Mouse (Mus musculus) stomach, embryonic 15.5 days (tissue): ENCODE measurements around the gene Flad1. TPM values are rescaled to one million over a fixed set of nuclear protein-coding genes. Genes with fewer than 3 reads are reported as not detected.
"Not testable (repeated sequence)": the region's sequence is repeated elsewhere in the genome, so short reads cannot be mapped to it uniquely, and the experiment has no call there.

Experiments
- ATAC-seq: fragments of 200-750 bp; cut with Nextera tagmentation; 2 replicates; pipeline ENCODE4 v1.8.0; 2017; ENCODE audit warnings: low read depth, moderate number of reproducible peaks, moderate TSS enrichment; ENCODE audit not compliant: insufficient read depth, low FRiP score
- H3K27ac ChIP-seq: fragments of 300-500 bp; sonication (generic); 2 replicates; pipeline ENCODE4 v1.5.1; 2015; ENCODE audit warnings: mild to moderate bottlenecking, inconsistent platforms
- H3K27me3 ChIP-seq: fragments of 300-500 bp; sonication (generic); replicated peaks from 2 replicates; pipeline ENCODE4 v1.6.1; 2015; ENCODE audit warnings: inconsistent platforms
- H3K36me3 ChIP-seq: fragments of 300-500 bp; sonication (generic); 2 replicates; pipeline ENCODE4 v1.6.1; 2015; ENCODE audit warnings: inconsistent platforms
- H3K4me1 ChIP-seq: fragments of 300-500 bp; sonication (generic); 2 replicates; pipeline ENCODE4 v1.6.1; 2015; ENCODE audit warnings: inconsistent platforms
- H3K4me2 ChIP-seq: fragments of 300-500 bp; sonication (generic); 2 replicates; pipeline ENCODE4 v1.6.1; 2015; ENCODE audit warnings: mild to moderate bottlenecking, inconsistent platforms
- H3K4me3 ChIP-seq: fragments of 300-500 bp; sonication (generic); replicated peaks from 2 replicates; pipeline ENCODE4 v1.5.1; 2015; ENCODE audit warnings: inconsistent platforms
- H3K9ac ChIP-seq: fragments of 300-500 bp; sonication (generic); 2 replicates; pipeline ENCODE4 v1.6.1; 2015; ENCODE audit warnings: inconsistent platforms
- H3K9me3 ChIP-seq: fragments of 300-500 bp; sonication (generic); 2 replicates; pipeline ENCODE4 v1.6.1; 2016; ENCODE audit warnings: inconsistent platforms
- WGBS: fragments of 180-500 bp; shearing (Covaris S2); methylation state at CpG from one replicate; pipeline ENCODE4 v1.1.7; 2015; 5-methylcytosine and 5-hydroxymethylcytosine counted together
- polyA plus RNA-seq: library from polyadenylated mRNA; unstranded; fragments of >200 nt; fragmentation: Nextera tagmentation; extraction: Ambion mirVana; gene quantifications from 2 replicates; pipeline ENCODE4 v1.2.1, GENCODE M21; 2015

Flad1 gene
- polyA plus RNA-seq, 1 experiment from 2014 or later: 23.6 TPM

DNA sequence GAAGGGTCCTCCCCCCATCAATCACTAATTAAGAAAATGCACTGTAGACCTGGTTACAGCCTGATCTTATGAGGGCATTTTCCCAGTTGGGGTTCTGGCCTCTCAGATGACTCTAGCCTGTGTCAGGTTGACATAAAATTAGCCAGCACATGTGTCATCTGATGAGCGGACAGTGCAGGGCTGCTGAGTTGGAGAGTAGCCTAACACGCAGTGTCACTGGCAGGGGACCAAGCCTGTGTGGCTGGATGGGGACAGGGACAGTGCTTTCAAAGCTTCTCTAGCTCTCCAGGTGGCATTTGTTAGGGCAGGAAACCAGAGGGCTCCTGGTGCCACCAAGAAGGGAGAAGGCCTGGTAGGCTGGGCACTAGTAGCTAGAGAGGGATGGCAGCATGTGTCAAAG lies 29.0 kb upstream of the Flad1 start:
- Histone ChIP-seq H3K4me2 (no peak overlapping the region), H3K27ac (no peak overlapping the region), H3K9me3 (no peaks in the 10 kb centered on the region), H3K9ac (no peak overlapping the region), H3K4me1 (peaks cover 10% of the 10 kb centered on the region; the same call in 1 of the 2 replicates), H3K27me3 (no peaks in the 10 kb centered on the region), H3K4me3 (no peak overlapping the region), H3K36me3 (no peaks in the 10 kb centered on the region)
- 89% methylated on average over 2 of the region's 2 CpGs for WGBS
- ATAC-seq: no peak

DNA sequence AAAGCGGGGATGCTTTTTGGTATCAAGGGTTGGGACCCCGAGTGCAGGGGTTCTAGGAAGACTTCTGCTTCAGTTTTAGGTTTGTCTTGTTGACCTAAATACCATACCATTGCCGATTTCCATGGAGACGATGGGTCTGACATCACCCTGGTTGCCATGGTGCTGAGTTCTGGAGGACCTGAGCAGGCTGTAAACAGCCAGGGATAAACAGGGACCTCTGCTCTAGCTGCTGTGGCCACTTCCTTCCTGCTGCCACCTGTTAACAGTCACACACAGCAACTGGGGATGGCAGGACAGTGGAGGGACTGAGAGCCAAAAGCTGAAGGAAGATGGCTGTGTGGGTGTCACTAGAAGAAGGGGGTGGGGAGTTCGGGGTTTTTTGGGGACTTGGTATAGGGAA lies 25.6 kb upstream of the Flad1 start:
- H3K4me2 ChIP-seq: peak overlapping the region; percentile 69
- no peaks in the 10 kb centered on the region for H3K9me3 ChIP-seq
- peak overlapping the region; percentile 40 for H3K9ac ChIP-seq
- peaks cover 12% of the 10 kb centered on the region; the same call in 1 of the 2 replicates for H3K4me1 ChIP-seq
- no peaks in the 10 kb centered on the region for H3K27me3 ChIP-seq
- ATAC-seq: no peak
- H3K4me3 ChIP-seq: peak overlapping the region; percentile 52
- peaks cover 20% of the 10 kb centered on the region for H3K36me3 ChIP-seq
- 23% methylated on average over 5 of the region's 5 CpGs for WGBS
- peak overlapping the region; percentile 70 for H3K27ac ChIP-seq

DNA sequence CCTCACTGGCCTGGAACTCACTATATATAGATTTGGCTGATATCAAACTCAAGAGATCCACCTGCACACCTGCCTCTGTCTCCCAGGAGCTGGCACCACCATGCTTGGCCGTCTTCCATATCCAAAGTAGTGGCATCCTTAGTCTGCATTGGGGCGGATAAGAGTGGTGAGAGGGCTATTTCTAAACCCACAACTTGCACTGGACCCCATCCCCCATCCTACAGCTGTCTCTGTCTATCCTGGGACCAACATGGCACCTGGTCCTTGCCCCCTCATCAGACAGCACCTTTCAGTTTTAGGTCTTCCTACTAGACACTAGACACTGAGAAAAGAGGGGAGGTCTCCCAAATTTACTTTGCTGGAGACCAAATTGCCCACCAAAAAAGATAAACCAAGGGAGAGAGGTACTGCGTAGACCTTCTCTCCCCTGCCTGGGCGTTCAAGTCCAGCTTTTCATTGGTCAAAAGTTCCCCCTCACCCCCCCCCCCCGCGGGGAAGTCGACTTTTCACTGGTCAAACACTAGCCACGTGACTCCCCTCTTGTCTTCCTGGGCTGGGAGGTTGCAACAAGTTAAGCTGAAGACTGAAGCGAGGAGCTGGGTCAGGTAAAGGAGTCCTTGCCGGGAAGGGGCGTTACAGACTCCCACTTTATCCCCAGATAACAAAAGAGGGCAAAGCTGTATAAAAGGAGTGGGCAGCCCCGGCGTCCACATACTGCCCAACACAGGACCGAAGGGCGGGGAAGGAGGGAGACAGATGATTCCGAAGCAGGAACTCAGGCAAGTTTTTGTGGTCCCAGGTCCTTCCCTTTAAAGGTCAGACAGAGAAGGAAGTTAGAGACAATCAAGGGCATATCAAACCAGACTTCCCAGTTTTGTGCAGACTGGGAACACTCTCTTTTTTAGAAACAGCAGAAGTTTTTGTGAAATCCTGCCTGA lies 24.8 kb upstream of the Flad1 start, which contains the start of gene Pbxip1:
Pbxip1 (plus strand) TSS at position 531 of the 938 bp plus-strand sequence.
- 5% methylated on average over 16 of the region's 16 CpGs for WGBS
- ATAC-seq: peak; percentile 81
- Histone ChIP-seq H3K27ac (peak within 1 kb of the TSS; percentile 70), H3K9me3 (no peaks in the 10 kb centered on the region), H3K4me1 (peaks cover 18% of the 10 kb centered on the region), H3K27me3 (no peaks in the 10 kb centered on the region), H3K4me2 (peak within 1 kb of the TSS; percentile 69), H3K9ac (peak within 1 kb of the TSS; percentile 40), H3K36me3 (peaks cover 22% of the 10 kb centered on the region), H3K4me3 (peak within 1 kb of the TSS; percentile 52)

DNA sequence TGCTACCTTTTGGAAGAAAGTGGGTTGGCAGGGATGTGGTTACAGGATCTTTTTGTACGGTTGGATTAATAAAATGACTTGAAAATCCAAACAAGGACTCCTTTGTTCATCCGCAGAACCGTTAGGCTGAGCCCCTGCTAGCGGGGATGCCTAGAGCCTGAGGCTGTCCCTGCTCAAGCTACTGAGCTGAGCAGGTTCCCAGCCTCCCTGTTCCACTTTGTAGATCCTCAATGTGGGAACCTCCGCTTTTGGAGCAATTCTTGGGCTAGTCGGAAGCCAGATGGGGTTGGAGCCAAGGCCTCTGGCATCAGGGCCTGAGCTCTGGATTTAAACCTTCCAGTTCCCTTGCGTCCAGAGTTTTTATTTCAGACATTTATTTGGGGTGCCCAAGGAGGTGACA lies 23.4 kb upstream of the Flad1 start:
- WGBS: 63% methylated on average over 7 of the region's 7 CpGs
- H3K9me3 ChIP-seq: no peaks in the 10 kb centered on the region

DNA sequence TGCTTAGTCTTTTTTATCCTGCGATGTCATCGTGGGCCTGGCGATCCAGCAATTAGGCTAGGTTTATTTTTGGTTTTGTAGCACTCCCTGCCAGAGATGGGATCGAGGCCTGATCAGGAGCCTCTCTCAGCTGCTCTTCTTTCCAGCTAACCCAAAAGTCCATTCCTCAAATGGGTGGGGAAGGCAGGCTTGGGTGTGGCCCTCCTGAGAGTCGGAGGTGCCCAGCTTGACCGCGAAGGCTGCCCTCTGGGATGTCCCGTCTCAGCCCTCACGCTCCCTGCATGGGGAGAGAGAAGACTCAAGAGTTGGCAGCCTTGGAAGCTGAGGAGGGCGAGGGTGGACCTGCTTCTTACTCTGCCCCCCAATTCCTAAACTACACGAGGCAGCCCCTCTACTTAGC lies 22.9 kb upstream of the Flad1 start:
- no peak overlapping the region for H3K9ac ChIP-seq
- H3K36me3 ChIP-seq: peaks cover 22% of the 10 kb centered on the region
- 78% methylated on average over 11 of the region's 11 CpGs for WGBS
- no peak overlapping the region; the same call in 1 of the 2 replicates for H3K27ac ChIP-seq
- H3K9me3 ChIP-seq: no peaks in the 10 kb centered on the region
- H3K4me1 ChIP-seq: peaks cover 23% of the 10 kb centered on the region
- ATAC-seq: no peak
- no peaks in the 10 kb centered on the region for H3K27me3 ChIP-seq
- H3K4me2 ChIP-seq: no peak overlapping the region
- H3K4me3 ChIP-seq: no peak overlapping the region

More for the DNA sequence above, 23.4 kb upstream of the Flad1 start:
- Histone ChIP-seq H3K4me3 (no peak overlapping the region), H3K4me1 (peaks cover 23% of the 10 kb centered on the region), H3K27me3 (no peaks in the 10 kb centered on the region), H3K9ac (no peak overlapping the region), H3K36me3 (peaks cover 22% of the 10 kb centered on the region), H3K27ac (no peak overlapping the region; the same call in 1 of the 2 replicates), H3K4me2 (no peak overlapping the region)
- no peak for ATAC-seq

DNA sequence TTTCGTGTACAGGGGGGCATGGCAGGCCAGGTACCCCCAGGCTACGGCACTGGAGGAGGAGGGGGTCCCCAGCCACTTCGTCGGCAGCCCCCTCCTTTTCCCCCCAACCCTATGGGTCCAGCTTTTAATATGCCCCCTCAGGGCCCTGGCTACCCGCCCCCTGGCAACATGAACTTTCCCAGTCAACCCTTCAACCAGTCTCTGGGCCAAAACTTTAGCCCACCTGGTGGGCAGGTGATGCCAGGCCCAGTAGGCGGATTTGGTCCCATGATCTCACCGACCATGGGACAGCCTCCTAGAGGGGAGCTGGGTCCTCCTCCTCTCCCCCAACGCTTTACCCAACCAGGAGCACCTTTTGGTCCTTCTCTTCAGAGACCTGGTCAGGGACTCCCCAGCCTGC lies 20.9 kb upstream of the Flad1 start:
- Histone ChIP-seq H3K9me3 (no peaks in the 10 kb centered on the region), H3K27me3 (no peaks in the 10 kb centered on the region), H3K4me3 (no peak overlapping the region), H3K36me3 (peaks cover 27% of the 10 kb centered on the region), H3K4me2 (no peak overlapping the region), H3K27ac (no peak overlapping the region), H3K9ac (no peak overlapping the region), H3K4me1 (peaks cover 23% of the 10 kb centered on the region)
- ATAC-seq: no peak
- whole genome bisulfite sequencing: 88% methylated on average over 8 of the region's 8 CpGs

DNA sequence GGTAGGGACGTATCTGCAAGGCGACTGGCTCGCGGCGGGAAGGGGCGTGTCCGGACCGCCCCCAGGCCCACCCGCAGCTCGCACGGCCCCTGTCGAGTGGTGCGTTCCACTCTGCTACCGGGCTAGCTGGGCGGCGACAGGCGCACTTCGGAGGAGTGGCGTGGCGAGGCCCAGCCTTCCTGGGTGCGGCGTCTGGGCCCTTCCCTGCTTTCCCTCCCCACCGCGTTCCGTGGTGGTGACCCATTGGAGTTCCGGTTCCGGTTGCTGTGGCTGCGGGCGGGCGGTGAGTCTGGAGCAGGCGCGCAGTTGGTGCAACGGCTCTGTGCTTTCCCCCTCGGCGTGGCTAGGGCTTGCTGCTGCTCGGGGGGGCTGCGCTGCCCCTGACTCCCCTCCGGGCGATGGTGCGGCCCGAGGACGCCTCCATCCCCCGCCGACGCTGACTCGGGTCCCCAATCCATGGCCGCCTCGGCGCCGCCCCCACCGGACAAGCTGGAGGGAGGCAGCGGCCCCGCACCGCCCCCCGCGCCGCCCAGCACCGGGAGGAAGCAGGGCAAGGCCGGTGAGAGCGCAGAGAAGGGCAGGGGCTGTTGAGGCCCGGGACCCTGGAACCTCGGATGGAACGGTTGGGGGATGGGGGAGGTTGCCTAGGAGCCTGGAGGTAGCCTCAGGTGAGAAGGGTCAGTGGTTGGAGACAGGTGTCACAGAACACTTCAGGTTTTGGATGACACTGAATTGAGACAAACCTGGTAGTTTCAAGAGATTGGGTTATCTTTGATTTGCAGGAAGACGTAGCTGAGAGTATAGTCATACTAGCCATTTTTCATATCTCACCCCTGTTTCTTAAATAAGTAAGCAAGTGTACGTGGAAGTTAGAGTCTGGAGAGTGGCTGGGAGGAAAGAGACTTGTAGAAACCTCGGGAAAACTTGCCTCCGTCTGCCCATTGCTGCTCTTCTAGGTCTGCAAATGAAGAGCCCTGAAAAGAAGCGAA lies 18.8 kb upstream of the Flad1 start, which contains the start of gene Pygo2:
Pygo2 (plus strand) TSS at position 44 of the 989 bp plus-strand sequence.
- Histone ChIP-seq H3K27me3 (no peaks in the 10 kb centered on the region), H3K27ac (peak within 1 kb of the TSS; percentile 92), H3K36me3 (peaks cover 45% of the 10 kb centered on the region), H3K4me2 (peak within 1 kb of the TSS; percentile 61), H3K9ac (peak within 1 kb of the TSS; percentile 96), H3K9me3 (no peaks in the 10 kb centered on the region), H3K4me1 (peaks cover 13% of the 10 kb centered on the region), H3K4me3 (peak within 1 kb of the TSS; percentile 98)
- peak; percentile 99 for ATAC-seq
- 2% methylated on average over 65 of the region's 68 CpGs for WGBS

DNA sequence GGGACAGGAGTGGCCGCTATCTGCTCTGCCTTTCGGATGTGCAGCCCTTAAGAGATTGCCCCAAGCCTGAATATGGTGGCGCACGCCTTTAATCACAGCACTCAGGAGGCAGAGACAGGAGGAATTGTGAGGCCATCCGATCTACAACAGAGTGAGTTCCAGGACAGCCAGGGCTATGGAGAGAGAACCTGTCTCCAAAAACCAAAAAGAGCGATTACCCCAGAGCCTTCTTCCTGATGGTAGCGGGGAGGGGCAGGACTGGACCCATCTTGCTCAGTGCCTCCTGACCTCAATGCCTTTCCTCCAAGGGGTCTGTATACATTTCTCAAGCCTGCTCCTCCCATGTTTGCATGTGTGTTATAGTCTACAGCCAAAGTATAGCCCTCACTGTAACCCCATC lies 17.4 kb upstream of the Flad1 start:
- not testable (repeated sequence) for ATAC-seq, H3K27ac ChIP-seq, H3K4me3 ChIP-seq, H3K9me3 ChIP-seq, H3K9ac ChIP-seq, H3K4me2 ChIP-seq, H3K27me3 ChIP-seq
- Histone ChIP-seq H3K4me1 (peaks cover 23% of the 10 kb centered on the region), H3K36me3 (peaks cover 53% of the 10 kb centered on the region)
- 80% methylated on average over 7 of the region's 7 CpGs for WGBS

DNA sequence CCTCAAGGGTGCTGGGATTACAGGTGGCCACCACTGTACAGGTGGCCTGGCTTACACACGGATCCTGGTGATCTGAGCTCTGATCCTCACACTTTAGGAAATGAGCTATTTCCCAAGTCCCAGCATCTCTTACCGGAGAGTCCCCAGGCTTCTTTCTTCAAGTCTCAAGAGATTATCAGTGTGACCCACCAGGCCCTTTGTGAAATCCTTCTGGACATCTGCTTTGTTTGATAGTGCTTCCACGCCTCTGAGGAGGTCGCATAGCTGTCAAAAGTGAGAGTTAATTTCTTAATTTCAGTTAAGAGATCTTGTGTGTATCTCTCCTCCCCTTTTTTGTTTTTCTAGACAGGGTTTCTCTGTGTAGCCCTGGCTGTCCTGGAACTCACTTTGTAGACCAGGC lies 14.2 kb upstream of the Flad1 start:
- WGBS: 82% methylated on average over 4 of the region's 4 CpGs
- no peak for ATAC-seq
- peaks cover 36% of the 10 kb centered on the region for H3K36me3 ChIP-seq

DNA sequence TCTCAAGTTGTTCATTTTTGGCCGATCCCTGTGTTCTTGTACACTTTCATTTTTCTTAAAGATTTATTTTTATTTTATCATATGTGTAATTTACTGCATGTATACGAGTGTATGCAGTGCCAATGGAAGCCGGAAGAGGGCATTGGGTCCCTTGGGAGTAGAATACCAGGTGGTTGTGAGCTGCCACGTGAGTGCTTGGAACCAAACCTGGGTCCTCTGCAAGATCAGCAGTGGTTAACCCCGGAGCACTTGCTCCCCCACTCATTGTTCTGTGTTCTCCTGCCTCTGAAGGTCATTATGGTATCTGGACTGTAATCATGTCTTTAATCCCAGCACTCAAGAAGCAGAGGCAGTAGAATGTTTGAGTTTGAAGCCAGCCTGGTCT lies 13.5 kb upstream of the Flad1 start:
- Histone ChIP-seq H3K9ac (no peak overlapping the region), H3K4me3 (no peak overlapping the region), H3K4me1 (peaks cover 43% of the 10 kb centered on the region), H3K27ac (0 out of 2 replicates have a peak overlapping the region, but pooled peaks have one; percentile 9), H3K9me3 (no peaks in the 10 kb centered on the region), H3K27me3 (no peaks in the 10 kb centered on the region), H3K4me2 (no peak overlapping the region), H3K36me3 (peaks cover 36% of the 10 kb centered on the region)
- no peak for ATAC-seq
- 78% methylated on average over 5 of the region's 5 CpGs for WGBS

More for the DNA sequence above, 14.2 kb upstream of the Flad1 start:
- H3K4me2 ChIP-seq: no peak overlapping the region
- H3K9ac ChIP-seq: no peak overlapping the region
- H3K27ac ChIP-seq: no peak overlapping the region
- no peak overlapping the region for H3K4me3 ChIP-seq
- H3K27me3 ChIP-seq: no peaks in the 10 kb centered on the region
- H3K9me3 ChIP-seq: no peaks in the 10 kb centered on the region
- peaks cover 38% of the 10 kb centered on the region for H3K4me1 ChIP-seq

DNA sequence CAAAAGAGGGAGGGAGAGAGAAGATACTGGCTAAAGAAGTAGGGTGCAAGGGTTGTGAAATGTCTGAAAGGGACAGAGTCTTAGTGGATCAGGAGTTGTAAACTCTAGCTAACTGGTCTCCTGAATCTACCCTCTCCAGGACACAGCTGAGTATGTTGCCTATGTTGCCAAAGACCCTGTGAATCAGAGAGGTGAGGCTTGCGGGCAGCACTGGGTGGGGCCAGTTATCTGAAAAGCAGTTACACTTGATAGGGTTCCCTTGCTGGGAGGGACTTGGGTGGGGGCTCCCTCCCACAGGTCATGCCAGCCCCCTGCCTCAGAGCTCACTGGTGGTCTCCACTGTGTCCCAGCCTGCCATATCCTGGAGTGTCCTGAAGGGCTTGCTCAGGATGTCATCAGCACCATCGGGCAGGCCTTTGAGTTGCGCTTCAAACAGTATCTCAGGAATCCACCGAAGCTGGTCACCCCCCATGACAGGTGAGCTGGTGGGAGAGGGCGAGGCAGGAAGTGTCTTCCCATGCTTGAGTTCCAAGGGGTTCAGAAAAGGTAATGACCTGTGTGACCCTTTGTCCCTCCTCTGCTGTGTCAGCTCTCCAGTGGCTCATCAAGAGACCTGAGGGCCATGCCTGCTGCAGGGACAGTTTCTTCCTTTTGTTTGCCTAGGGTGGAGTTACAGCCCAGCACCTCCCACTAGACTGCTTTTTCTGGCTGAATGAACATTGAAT lies 12.9 kb upstream of the Flad1 start:
- Histone ChIP-seq H3K4me3 (no peak overlapping the region), H3K36me3 (peaks cover 36% of the 10 kb centered on the region), H3K4me1 (peaks cover 48% of the 10 kb centered on the region), H3K4me2 (peak overlapping the region; percentile 10; the same call in 1 of the 2 replicates), H3K27me3 (no peaks in the 10 kb centered on the region), H3K9ac (no peak overlapping the region), H3K9me3 (no peaks in the 10 kb centered on the region), H3K27ac (0 out of 2 replicates have a peak overlapping the region, but pooled peaks have one; percentile 9)
- WGBS: 67% methylated on average over 5 of the region's 5 CpGs
- ATAC-seq: no peak
